Comparison of ENCODE assay signal across 9 mouse cellular contexts in the genomic region with DNA sequence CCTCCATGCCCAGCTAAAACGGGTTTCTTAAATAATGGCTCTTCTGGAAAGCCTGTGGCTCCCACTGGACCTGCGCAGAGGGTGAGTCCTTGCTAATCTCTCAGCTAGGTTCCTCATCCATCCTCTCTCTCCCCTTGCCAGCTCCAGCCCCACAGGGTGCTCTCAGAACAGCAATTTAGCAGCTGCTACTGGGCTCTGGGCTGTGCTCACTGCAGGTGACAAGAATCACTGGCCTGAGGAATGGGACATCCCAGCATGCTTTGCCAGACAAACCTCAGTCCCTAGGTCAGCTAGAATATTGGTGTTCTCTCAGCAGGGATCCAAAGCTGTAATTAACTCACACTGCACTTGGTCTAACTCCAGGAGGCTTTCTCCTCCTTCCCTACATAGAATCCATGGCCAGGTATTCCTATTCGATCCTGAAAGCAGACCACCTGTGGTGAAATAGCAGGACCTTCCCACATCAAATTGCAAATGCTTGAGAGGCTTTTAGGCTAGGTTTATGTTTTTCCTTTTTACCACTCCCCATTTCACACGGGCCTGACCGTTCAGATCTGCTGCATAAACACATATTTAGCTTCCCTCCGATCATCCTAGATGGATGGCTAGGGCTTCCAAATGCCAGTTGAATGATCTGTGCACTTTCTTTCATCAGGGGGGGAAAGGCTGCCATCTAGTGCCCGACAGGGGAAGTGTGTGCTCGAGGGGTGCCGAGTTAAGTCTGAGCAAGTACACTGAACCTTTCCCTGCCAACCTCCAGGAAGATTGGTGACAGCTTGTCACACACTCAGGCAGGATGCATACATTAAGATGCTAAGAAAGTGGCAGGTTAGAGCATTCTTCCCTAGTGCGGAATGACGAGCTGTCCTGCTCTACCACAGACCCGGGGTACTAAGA. TPM values are rescaled to one million over a fixed set of nuclear protein-coding genes. Genes with fewer than 3 reads are reported as not detected.
DNase-seq lines count a peak whose midpoint lies in the region; ATAC-seq and TF ChIP-seq lines count a peak whose summit lies in the region.
"Had no signal": no experiment of that assay in that cellular context is flagged by ENCODE, and none has a peak within 500 bp of the region (broad histone marks: within the 10 kb centered on the region; RNA-seq: fewer than 3 reads in every experiment).

No protein-coding gene starts in this region.

- H3K27me3 ChIP-seq in MEL (ENCODE audit: control insufficient read depth in 1 of 2, insufficient read depth in 2 of 2, low read length in 2 of 2) = peaks cover 0 to 2% of the 10 kb centered on the region in 2 experiments; a peak in 3 of 4 replicates
- H3K27me3 ChIP-seq in kidney, embryonic 15.5 days = 0 out of 2 replicates have a peak, but pooled peaks cover 4% of the 10 kb centered on the region
- no peaks in the 10 kb centered on the region for H3K27me3 ChIP-seq in neural tube, embryonic 15.5 days (replicated peaks)

- peak; percentile 75 to 79 for DNase-seq in B cell, adult 2 months
- DNase-seq in MEL (ENCODE audit: low read depth, low spot score) = peak; percentile 51
- DNase-seq in cerebellum, postnatal 10 days = peak; percentile 75 to 80
- peak; percentile 28 to 78 for DNase-seq in frontal cortex, adult 2 months (ENCODE audit: extremely low spot score in 1 of 2, low spot score in 1 of 2)
- peak; percentile 37 to 46 for DNase-seq in lung, adult 18-20 months
- peak; percentile 47 for DNase-seq in urinary bladder, postnatal 36 days (ENCODE audit: low spot score in 2 of 2)

- peak; percentile 74 to 92 (median 77) for TF ChIP-seq CTCF in MEL (IDR thresholded peaks at IDR 0.05 in 2 of 3, conservative IDR thresholded peaks at IDR 0.05 in 1 of 3; ENCODE audit: control insufficient read depth in 1 of 3, insufficient read depth in 1 of 3, low read depth in 2 of 3, low read length in 3 of 3, poor library complexity in 1 of 3, severe bottlenecking in 1 of 3)

- 16% methylated on average over 12 of the region's 12 CpGs for WGBS in kidney, embryonic 15.5 days
- WGBS in neural tube, embryonic 15.5 days = 13% methylated on average over 12 of the region's 12 CpGs

- no peak overlapping the region for H3K4me2 ChIP-seq in kidney, embryonic 15.5 days
- H3K4me2 ChIP-seq in neural tube, embryonic 15.5 days = peak overlapping the region; percentile 11; the same call in 1 of the 2 replicates
- H3K4me2 ChIP-seq: heart, embryonic 15.5 days had no signal

- H3K36me3 ChIP-seq in MEL (ENCODE audit: control insufficient read depth in 1 of 2, insufficient read depth in 2 of 2, low read length in 2 of 2) = no peaks in the 10 kb centered on the region
- no peaks in the 10 kb centered on the region for H3K36me3 ChIP-seq in kidney, embryonic 15.5 days
- H3K36me3 ChIP-seq in neural tube, embryonic 15.5 days = no peaks in the 10 kb centered on the region
- H3K36me3 ChIP-seq: heart, embryonic 15.5 days had no signal

- peak; percentile 62 for TF ChIP-seq RAD21 in MEL (IDR thresholded peaks at IDR 0.05; ENCODE audit: low read depth, low read length)

- H3K9ac ChIP-seq in MEL (ENCODE audit: control insufficient read depth, low read depth, low read length, poor library complexity, severe bottlenecking) = no peak overlapping the region
- H3K9ac ChIP-seq in kidney, embryonic 15.5 days = no peak overlapping the region
- H3K9ac ChIP-seq in neural tube, embryonic 15.5 days (replicated peaks) = no peak overlapping the region
- H3K9ac ChIP-seq: heart, embryonic 15.5 days had no signal

- no peak for TF ChIP-seq EP300 in MEL (IDR thresholded peaks at IDR 0.05; ENCODE audit: low read depth in 1 of 2, low read length in 2 of 2)

- no peak overlapping the region for H3K4me3 ChIP-seq in MEL (ENCODE audit: control insufficient read depth in 1 of 2, insufficient read depth in 1 of 2, low read depth in 2 of 2, low read length in 2 of 2)
- no peak overlapping the region for H3K4me3 ChIP-seq in kidney, embryonic 15.5 days (replicated peaks)
- H3K4me3 ChIP-seq in neural tube, embryonic 15.5 days (replicated peaks) = no peak overlapping the region
- H3K4me3 ChIP-seq: heart, embryonic 15.5 days had no signal

- ATAC-seq in kidney, embryonic 15.5 days (replicated peaks; ENCODE audit: low FRiP score) = peak; percentile 52; the same call in 1 of the 2 replicates
- ATAC-seq in neural tube, embryonic 15.5 days (ENCODE audit: low FRiP score) = peak; percentile 59; the same call in 1 of the 2 replicates

- no peak for TF ChIP-seq POLR2A in MEL (IDR thresholded peaks at IDR 0.05; ENCODE audit: control insufficient read depth in 1 of 2, insufficient read depth in 1 of 2, low read depth in 1 of 2, low read length in 2 of 2, poor library complexity in 1 of 2)

- H3K4me1 ChIP-seq in MEL (ENCODE audit: control insufficient read depth in 1 of 2, insufficient read depth in 2 of 2, low read length in 2 of 2) = no peaks in the 10 kb centered on the region
- H3K4me1 ChIP-seq in kidney, embryonic 15.5 days = no peaks in the 10 kb centered on the region; the same call in 1 of the 2 replicates
- H3K4me1 ChIP-seq in neural tube, embryonic 15.5 days = peaks cover 8% of the 10 kb centered on the region; the same call in 1 of the 2 replicates
- H3K4me1 ChIP-seq: heart, embryonic 15.5 days had no signal

- no peaks in the 10 kb centered on the region for H3K79me2 ChIP-seq in MEL (ENCODE audit: control insufficient read depth, insufficient read depth, low read length, poor library complexity)

- H3K9me3 ChIP-seq in MEL (replicated peaks; ENCODE audit: insufficient read depth, low read length) = no peaks in the 10 kb centered on the region
- no peaks in the 10 kb centered on the region for H3K9me3 ChIP-seq in kidney, embryonic 15.5 days (replicated peaks)
- no peaks in the 10 kb centered on the region for H3K9me3 ChIP-seq in neural tube, embryonic 15.5 days (replicated peaks)
- H3K9me3 ChIP-seq: heart, embryonic 15.5 days had no signal

- H3K27ac ChIP-seq in MEL (ENCODE audit: control insufficient read depth, low read depth, low read length) = no peak overlapping the region
- no peak overlapping the region for H3K27ac ChIP-seq in kidney, embryonic 15.5 days
- H3K27ac ChIP-seq in neural tube, embryonic 15.5 days (replicated peaks) = no peak overlapping the region
- H3K27ac ChIP-seq: heart, embryonic 15.5 days had no signal

TF ChIP-seq in MEL, 35 proteins besides CTCF, POLR2A, EP300 and RAD21:
- TF ChIP-seq TCF12 (IDR thresholded peaks at IDR 0.05; ENCODE audit: low read depth, low read length) (no peak), ZC3H11A (IDR thresholded peaks at IDR 0.05; ENCODE audit: low read depth, low read length) (peak; percentile 37; the same call in 1 of the 2 replicates), SMC3 (IDR thresholded peaks at IDR 0.05; ENCODE audit: low read depth, low read length) (peak; percentile 62)
TF ChIP-seq in MEL: peak in this region for 2.

RNA-seq across cellular contexts. Expression of a gene that starts 22.6 kb away (rescaled TPM):
- 9.2 and 12.6 TPM in 2 replicates for total RNA-seq in MEL (2012; rRNA removed)
- polyA plus RNA-seq in MEL (2012; ENCODE audit: insufficient read depth in 1 of 2, insufficient read length in 2 of 2, low read depth in 1 of 2, low replicate concordance in 2 of 2, missing spikeins in 1 of 2) = 10 to 100 TPM; 15.5 to 80.4 TPM
- 105 and 109 TPM in 2 replicates for polyA plus RNA-seq in frontal cortex, adult 2 months (2012; rRNA removed)
- polyA plus RNA-seq in kidney, embryonic 15.5 days (2015; fragmentation: Nextera tagmentation; extraction: Ambion mirVana) = 43.1 and 43.3 TPM in 2 replicates
- polyA plus RNA-seq in neural tube, embryonic 15.5 days (2015; fragmentation: Nextera tagmentation; extraction: Ambion mirVana) = 92.9 and 103 TPM in 2 replicates
